Mouse (Mus musculus): ENCODE measurements at regions not wholly inside any gene's neighbourhood (a gene's known extent, or its start where the extent isn't known, plus 50 kb on each side); places are given as distances from the start of the nearest gene placed in this dataset.
A peak's percentile ranks its signal among the peaks of the same experiment; 100 is the strongest.

DNA sequence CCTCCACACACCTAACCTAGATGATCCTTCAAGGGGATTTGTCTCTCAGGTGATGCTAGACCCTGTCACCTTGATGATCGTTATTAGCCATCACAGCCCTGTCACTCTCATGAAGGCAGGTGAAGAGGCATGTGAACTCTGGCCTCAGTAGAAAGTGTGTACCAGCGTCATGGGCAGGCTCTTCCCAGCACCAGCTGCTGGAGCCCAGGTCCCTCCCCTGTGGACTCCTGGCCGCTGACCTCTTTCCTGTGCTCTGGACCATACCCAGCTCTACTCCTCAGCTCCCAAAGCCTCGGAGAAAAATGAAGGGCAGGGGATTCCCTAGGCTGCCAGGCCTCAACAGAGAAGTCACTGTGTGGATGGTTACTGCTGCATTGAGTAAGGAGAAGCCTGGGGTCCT is 253.3 kb upstream of the Sulf2 start:
- DNase-seq (ENCODE audit: low spot score in 2 of 2), result no peak

DNA sequence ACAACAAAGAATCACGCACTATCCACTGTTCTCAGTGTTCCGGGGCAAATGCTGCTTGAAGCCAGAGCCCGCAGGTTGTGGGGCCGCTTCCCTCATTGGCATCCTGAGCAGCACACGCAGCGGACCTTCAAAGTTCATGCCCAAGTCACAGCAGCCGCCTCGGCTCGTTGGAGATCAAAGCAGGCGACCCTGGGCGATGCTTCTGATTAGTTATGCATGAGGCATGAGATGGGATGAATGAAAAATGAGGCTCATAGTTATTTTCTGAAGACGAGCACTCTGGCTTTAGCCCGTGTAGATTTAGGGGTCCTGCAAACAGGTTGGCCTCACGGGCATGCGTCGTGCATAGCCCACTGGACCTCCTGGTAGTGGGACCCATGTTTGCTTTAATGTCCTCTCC is 252.5 kb upstream of the Sulf2 start:
- no peak for DNase-seq (ENCODE audit: low spot score in 2 of 2)

DNA sequence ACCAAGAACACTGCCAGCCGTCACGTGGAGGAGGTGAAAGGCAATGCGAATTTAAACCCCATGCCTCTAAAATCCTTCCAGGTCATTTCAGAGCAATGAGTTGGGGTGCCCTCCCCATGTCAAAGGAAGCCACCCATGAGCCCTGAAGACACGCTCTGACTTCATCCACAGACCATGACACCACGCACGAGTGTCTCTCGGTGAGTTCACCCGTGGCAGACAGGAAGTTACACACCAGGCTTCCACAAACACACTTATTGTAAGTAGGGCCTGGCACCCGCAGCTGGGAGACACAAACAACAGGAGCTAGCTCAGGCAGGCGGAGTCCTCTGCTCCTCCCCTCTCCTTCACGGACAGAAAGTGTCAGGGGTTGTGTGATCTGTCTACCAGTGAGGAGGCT is 251.4 kb upstream of the Sulf2 start:
- no peak for DNase-seq (ENCODE audit: low spot score in 2 of 2)

DNA sequence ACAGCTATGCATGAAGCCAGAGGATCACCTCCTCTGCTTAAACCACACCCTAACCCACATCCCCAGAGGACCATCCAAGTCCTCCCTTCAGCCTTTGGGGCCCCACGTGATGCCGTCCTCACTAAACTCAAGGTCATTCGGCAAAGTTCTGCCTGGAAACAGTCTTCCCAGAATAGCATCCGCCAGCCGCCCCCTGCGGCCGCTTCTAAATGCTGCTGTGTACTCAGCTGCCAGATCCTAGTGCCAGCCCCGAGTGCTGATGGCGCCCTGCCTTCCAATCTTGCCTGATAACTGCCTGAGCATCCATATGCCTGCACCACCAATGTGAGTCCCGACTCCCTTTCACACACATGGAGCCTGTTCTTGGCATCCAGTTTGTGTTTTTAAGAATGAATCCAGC is 247.9 kb upstream of the Sulf2 start:
- DNase-seq (ENCODE audit: low spot score in 2 of 2), result peak; percentile 75 to 89

DNA sequence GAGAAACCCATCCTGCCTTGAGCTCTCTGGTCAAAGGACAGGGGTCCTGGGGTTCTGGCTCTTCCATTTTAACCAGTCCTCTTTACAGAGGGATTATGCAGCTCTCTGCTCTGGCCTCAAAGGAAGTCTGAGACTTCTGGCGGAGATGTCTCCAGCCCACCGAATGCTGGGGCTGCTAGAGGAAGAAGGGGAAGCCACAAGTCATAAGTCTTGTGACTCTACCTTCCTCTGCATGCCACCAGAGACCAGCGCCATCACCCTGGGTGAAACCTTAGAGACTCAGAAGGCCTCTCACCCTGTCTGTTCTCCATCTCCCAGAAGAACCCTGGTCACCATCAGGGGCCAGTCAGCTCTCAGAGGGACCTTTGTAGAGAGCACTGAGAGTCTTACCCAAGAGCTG is 246.4 kb upstream of the Sulf2 start:
- no peak for DNase-seq (ENCODE audit: low spot score in 2 of 2)

DNA sequence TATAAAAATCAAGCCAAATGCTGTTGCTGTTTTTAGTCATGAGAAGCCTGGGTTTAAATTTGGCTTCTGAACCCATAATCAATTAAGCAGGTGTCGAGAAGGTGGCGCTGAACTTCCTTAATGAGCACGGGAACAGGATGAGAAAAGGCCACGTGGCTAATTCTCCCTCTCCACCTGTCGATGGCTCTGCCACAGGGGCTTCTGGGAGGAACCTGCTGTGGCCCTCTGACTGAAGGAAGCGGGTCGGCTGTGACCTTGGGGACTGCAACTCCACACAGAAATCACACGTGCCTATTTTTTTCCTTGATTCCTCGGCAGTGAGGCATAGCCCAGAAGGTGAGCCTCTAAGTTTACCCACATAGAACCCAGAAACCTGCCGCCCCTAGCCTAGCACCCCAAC is 244.8 kb upstream of the Sulf2 start:
- DNase-seq (ENCODE audit: low spot score in 2 of 2), result no peak

DNA sequence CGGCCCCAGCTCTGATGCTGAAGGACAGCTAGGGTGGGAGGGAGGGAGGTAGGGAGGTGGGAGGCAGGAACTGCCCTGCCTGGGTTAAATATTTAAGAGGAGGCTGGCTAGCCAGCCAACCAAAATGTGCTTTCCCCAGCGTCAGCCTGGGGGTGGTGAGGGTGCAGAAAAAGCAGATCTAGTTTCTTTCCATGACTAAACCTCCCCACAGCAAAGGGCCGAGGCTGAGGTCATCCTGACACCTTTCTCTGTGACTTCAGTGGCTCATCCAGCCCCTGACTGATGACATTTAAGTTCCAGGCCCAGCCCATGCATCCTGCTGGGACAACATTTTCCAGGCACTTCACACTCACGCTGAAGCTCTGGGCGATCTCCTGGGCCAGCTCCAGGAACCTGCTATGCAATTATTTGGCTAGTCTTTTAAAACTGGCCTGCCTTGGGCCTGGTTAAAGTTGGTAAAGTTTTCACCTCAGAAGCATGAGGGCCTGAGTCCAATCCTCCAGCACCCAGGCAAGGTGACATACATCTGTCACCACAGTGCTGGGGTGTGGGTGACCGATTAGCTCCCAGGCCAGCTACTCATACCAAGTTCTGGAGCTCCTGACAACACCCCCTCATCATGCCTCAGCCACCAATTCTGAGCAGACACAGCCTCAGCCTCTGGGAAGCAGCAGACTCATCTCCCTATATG is 243.8 kb upstream of the Sulf2 start:
- DNase-seq (ENCODE audit: low spot score in 2 of 2), result no peak

DNA sequence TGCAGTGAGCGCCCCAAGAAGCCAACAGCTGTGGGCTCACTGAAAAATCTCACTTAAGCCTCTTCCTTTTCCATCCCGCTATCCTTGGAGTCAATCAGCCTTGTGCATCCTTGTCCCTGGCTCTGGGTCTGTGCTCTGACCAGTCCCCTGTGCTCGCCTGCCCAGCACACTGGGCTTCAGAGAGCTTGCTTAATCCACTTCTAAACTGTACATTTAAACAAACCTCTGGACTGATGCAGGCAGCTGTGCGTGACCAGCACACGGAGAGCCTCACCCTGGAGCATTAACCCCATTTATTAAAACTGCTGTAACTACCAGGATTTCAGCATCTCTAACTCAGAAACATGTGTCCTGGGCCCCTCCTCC is 243.3 kb upstream of the Sulf2 start:
- no peak for DNase-seq (ENCODE audit: low spot score in 2 of 2)

DNA sequence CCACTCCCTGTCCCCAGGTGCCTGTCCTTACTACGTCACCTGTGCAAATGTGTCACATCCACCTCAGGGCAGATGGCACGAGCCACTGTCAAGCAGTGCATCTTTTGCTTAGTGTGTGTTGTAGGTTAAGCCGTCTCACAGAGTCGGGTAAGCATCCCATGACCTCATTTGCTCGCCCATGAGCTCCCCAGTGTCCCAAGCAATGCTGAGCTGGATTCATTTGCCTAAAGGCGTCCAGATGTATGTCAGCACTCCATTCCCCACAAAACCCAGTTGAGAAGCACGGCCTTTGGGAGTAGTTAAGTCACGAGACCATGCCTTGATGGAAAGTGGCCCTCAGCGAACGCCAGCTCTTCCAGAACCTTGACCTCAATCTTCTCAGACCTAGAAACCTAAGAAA is 242.7 kb upstream of the Sulf2 start:
- DNase-seq (ENCODE audit: low spot score in 2 of 2), result no peak

DNA sequence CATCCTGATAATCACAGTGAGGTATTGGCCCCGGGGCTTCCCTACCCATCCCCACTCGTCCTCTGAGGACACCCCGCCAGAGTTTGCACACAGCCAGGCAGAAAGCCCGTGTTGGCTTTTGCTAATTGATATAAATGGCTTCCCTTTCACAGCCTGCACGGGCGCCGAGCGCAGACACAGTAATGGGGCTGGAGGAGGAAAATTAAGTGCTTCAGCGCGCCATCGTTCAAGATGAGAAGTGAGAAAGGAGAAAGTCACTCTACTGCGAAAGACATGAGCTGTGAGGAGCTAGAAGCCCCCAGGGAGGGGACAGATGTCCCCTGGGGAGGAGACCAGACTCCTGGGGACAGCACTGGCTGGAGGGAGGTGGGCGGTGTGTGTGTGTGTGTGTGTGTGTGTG is 239.2 kb upstream of the Sulf2 start:
- DNase-seq (ENCODE audit: low spot score in 2 of 2), result no peak

DNA sequence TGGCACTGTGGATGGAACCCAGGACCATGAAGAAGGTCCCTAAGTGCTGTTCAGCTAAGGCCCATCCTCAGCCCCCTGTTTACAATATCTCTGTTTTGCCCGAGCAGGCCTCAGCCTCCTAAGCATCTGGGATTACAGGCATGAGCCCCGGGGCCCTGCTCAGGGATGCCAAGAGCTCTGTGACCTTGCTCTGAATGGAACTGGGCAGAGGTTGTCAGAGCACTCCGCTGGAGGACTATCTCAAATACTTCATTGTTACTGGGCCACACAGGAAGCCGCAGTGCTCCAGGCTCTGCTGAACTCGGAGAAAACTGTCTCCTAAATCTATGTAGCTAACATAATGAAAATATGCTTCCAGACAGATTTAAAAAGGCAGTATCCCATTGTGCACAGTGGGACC is 235.7 kb upstream of the Sulf2 start:
- DNase-seq (ENCODE audit: low spot score in 2 of 2), result no peak

DNA sequence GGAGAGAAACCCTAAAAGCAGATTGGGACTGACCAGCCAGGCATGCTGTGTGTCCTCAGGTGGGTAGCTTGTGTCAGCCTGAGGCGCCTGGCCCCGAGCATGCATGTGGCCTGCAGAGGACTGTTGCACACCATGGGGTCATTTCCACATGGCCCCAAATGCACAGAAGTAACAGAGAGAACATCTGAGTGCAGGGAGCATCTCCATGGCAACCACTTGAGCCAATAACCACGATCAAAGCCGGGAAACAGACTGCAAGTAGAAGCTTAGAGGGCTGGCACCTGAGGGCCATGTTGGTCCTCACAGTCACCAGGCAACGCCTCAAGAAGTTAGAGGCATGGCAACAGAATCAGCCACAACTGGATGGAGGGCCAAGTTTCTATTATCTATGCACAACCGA is 232.6 kb upstream of the Sulf2 start:
- DNase-seq (ENCODE audit: low spot score in 2 of 2), result no peak

DNA sequence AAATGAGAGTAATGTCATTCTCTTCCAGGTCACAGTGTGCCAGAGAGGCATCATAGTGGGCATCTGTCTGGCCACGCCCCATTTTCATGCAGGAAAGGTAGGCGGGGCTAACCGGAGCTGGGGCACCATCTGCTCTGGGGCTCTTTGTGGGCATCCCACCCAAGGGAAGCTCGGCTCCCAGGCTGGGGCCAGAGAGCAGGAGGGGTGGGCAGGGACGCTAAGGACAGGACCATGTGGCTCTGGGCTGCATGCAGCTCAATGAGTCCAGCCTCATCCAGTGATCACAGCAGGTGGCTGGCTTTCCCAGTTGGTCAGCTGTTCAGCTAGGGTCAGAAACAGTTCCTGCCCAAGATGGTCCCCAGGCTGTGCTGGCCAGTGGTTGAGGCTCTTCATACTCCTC is 231.4 kb upstream of the Sulf2 start:
- DNase-seq (ENCODE audit: low spot score in 2 of 2), result no peak

DNA sequence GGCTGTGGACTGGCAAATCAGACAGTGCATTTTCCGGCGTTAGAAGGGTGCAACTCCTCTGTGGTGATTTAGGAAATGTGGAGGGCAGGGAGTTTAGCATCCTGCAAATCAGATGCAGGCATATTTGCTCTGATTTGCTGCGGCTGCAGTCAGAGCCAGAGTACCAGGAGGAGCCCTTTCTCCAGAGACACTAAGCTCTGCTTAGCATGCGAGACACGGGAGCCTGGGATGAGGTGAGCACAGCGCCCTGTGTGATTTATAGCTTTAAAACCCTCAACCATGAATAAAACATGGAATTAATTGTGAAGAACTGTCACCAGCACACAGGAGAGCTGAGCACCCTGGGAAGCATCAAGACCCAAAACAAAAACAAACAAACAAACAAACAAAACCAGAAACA is 229.1 kb upstream of the Sulf2 start:
- DNase-seq (ENCODE audit: low spot score in 2 of 2), result no peak

DNA sequence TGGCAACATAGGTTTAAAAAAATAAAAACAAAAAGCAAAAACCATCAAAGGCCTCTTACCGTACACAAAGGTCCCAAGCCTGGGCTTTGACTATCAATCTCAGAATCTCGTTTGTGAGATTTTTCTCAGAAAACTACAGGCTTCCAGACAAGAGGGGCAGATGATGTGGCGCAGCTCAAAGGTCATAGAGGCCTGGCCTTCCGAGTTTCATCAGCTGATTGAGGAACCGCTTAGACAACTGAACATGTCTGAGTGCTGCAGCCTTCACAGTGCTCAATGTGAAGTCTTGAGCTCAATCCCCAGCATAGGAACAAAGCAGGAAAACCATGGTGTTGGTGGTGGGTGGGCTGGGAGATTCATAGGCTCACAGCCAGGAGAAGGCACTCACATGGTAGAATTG is 227.9 kb upstream of the Sulf2 start:
- no peak for DNase-seq (ENCODE audit: low spot score in 2 of 2)

DNA sequence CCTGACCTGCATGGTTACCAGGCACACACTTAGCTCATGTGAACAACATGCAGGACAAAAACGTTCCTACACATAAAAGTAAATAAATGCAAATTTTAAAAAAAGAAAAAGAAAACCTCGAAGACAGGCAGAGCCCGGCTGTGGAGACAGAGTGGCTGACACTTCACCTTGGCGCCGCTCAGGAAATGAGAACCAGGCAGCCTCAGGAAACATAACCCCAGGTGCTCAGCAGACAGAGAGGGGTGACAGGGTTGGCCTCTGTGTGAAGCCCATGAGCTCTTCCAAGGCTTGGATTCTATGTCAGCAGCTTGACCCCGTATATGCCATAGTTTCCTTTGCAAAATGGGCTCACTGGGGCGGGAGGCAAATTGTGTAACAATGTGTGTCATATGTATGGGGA is 226.7 kb upstream of the Sulf2 start:
- DNase-seq (ENCODE audit: low spot score in 2 of 2), result no peak

DNA sequence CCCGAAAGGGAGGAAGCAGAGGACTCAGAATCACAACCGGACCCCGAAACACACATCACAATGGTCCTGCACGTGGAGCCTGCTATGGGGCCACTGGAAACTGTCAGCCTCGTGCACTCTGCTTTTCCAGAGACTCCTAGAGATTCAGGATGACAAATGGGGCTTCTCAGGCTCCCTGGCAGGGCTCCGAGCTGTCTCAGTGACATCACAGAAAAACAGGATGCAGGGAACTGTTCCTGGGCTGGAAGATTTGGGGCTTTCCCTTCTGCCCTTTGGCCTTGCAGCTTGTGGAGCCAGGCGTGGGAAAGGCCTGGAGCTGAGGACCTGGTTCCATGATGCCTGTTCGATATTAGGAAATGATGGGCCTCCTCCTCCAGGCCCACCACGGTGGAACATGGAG is 225.4 kb upstream of the Sulf2 start:
- DNase-seq (ENCODE audit: low spot score in 2 of 2), result no peak

DNA sequence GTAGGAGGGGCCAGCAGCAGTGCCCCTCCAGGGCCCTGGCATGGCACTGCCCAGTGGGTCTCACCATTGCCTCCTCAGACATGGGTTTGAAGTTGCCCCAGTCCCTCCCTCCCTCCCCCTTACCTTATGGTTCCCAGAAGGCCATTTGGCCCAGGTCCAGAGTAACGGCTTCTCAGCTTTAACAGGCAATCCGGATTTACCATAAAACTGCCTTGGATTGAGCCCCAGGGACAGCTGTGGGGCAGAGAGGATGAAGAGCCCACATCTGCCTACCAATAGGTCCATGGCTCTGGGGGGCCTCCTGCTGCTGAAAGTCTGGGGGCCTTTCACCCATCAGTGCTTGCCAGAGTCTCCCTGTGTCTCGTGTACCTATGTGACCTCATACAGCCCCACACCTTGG is 222.9 kb upstream of the Sulf2 start:
- no peak for DNase-seq (ENCODE audit: low spot score in 2 of 2)

DNA sequence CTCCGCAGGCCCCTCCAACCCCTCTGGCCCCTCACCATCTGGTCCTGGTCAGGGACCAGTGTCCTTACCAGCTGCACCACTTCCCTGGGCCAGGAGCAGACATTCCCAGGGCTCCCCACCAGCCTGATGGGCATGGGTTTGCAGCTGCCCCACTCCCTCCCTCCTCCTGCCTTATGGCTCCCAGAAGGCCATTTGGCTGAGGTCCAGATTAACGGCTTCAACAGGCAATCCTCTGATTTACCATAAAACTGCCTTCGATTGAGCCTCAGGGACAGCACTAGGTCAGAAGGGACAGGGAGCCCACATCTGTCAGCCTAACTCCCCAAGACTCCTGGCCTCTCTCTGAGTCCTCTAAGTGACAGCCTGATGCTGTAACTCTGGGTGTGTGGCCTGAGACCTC is 221.9 kb upstream of the Sulf2 start:
- DNase-seq (ENCODE audit: low spot score in 2 of 2), result peak; percentile 30 to 42

DNA sequence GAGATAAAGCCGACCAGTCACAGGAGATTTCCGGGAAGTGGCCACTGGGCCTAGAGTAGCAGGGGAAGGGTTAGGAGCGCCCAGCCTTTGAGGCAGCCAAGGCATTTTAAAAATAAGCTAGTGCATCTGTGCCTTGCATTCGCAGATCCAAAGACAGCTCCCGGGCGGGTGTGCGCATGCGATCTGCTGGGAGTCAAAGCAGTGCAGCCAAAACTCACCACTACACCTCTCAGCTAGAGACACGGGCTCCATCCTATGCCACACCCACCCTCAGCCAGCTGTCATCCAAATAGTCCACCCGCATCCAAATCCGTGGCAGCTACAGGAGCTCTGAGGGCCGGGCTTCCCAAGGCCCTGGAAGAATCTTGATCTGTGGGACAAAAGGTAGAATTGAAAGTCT is 220.2 kb upstream of the Sulf2 start:
- no peak for DNase-seq (ENCODE audit: low spot score in 2 of 2)

DNA sequence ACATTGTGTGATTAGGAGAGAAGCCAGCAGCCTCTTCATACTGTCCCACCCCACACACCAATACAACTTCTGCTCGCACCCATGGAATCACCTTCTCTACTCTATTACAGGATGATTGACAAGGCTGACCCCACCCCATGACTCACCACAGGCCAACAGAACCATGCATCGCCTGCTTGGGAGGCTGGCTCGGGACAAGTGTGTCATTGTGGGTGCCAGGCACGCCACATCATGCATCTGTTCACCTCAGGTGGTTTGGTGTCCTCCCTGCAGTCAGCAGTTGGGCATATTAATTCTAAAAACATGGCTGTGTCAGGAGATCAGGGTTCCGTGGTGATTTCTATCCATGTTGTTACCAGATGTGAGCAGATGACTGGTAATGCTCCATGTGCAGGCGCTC is 215.3 kb upstream of the Sulf2 start:
- no peak for DNase-seq (ENCODE audit: low spot score in 2 of 2)

DNA sequence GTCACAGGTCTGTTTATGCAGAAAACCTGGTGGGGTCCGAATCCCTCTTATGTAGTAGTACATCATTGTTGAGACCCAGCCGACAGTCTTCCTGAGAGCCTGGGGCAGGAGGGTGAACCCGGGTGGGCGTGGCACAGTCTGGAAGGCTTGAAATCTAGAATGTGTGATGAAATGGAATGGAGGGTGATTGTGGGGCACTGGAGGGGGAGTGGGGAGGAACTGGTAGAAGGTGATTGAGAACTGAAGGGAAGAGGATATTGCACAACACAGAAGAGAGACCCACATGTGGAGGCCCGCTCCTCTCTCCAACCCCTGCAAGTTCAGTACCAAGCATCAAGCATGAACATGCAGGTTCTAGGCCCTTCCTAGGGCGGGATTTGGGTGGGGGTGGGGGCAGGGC is 206.2 kb upstream of the Sulf2 start:
- DNase-seq (ENCODE audit: low spot score in 2 of 2), result no peak

DNA sequence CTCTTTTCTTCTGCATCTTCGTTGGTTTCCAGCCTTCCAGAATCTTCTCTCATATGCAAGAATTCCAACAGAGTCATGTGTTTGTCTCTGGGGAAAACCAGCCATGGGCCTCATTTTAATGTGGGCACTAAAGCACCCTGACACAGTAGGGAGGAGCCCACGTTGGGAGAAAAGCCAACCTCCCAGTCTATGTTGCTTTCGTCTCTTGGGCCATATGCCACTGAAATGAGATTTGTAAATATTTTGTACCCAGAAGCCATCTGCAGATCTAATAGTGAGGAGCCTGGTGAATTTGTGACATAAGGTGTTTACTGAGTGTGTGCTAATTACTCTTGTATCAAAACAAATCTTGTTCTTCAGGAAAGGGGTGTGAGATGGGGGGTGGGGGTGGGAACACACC is 205.3 kb upstream of the Sulf2 start:
- DNase-seq (ENCODE audit: low spot score in 2 of 2), result peak in 1 of 2 experiments; percentile 70

DNA sequence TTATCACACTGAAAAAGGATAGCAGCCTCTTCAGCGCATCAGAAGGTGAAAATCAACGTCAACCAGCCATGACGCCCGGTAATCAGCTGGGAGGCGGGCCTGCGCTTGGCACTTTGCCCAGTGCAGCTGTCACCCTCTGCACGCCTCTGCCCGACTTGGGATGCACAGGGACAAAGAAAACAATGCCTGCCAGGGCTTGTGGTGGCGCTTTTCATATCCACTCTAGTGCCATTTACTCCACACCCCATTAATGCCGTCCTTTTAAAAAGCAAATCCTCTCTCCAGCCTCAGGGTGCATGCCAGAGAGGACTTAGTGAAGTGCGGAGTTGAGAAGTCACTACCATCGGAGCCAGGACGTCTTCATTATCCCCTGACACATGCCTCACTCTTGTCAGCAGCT is 204.5 kb upstream of the Sulf2 start:
- DNase-seq (ENCODE audit: low spot score in 2 of 2), result no peak

All from layer of hippocampus, postnatal 14 days (tissue).